ENCODE assay signal across 8 mouse cellular contexts in the genomic region with DNA sequence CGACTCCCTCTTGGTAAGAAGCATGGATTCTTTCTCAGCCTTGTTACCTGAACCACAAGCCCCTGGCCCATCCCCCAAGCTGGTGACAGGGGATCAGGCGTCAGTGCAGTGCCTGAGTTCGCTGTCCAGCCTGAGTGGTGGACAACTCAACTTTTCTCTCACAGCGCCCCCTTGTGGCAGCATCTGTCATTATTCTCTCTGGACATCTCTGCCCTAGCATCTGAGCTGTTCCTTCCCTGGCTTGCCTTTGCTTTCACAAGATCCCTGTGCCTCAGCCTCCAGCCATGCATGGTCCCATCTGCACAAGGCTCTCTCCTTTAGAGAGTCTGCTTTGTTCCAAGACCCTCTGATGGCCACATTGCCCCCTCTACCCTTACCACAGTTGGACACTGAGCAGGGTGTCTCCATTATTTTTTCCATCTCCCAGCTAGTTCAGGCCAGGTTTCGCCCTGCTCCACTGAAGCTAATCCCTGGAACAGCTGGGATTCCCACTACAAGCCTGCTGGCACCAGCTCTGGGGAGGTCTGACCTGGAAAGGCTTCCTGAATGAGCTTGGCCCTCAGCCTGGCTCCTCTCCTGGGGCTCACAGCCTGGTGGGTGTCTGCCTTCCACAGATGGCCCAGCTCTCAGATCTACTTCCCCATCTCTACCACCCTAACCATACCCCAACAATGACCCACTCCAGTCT. TPM values are rescaled to one million over a fixed set of nuclear protein-coding genes. Genes with fewer than 3 reads are reported as not detected.
DNase-seq lines count a peak whose midpoint lies in the region; ATAC-seq and TF ChIP-seq lines count a peak whose summit lies in the region.

No protein-coding gene starts in this region.

- H3K36me3 ChIP-seq in midbrain, embryonic 10.5 days, result no peaks in the 10 kb centered on the region

- peak; percentile 73 for TF ChIP-seq CTCF in gastrocnemius, adult 2 months (IDR thresholded peaks at IDR 0.05)

- intact Hi-C loops in gastrocnemius, adult 2 months (cut with DNase I), result no loop called here
- intact Hi-C loops in left cerebral cortex, postnatal 25 days (cut with DNase I), result loop anchor here (2.0 kb wide), 1 partner anchor 163 kb away; no protein-coding TSS in a partner anchor

- ATAC-seq in inflammation-experienced regulatory T-cells, adult 6 months, result peak; percentile 46
- no peak for ATAC-seq in activated CD4-positive, CD25-positive, alpha-beta regulatory T cell, adult 4 months

- no peak overlapping the region for H3K4me3 ChIP-seq in gastrocnemius, adult 2 months
- no peak overlapping the region for H3K4me3 ChIP-seq in midbrain, embryonic 10.5 days

- DNase-seq in adrenal gland, adult 18-20 months (ENCODE audit: low spot score in 2 of 2), result peak; percentile 84 to 87
- DNase-seq in cerebellum, postnatal 4 days (ENCODE audit: low spot score in 2 of 2), result peak; percentile 86 to 93
- DNase-seq in gastrocnemius, adult 2 months, result peak; percentile 79
- peak; percentile 66 to 72 for DNase-seq in left cerebral cortex, postnatal 25 days (ENCODE audit: low spot score in 2 of 2)
- DNase-seq in midbrain, embryonic 10.5 days (ENCODE audit: low spot score), result peak; percentile 86
- peak; percentile 68 for DNase-seq in right cerebral cortex, postnatal 25 days

- no peak overlapping the region for H3K27ac ChIP-seq in gastrocnemius, adult 2 months
- H3K27ac ChIP-seq in midbrain, embryonic 10.5 days (replicated peaks), result no peak overlapping the region

- 21% methylated on average over 5 of the region's 5 CpGs for WGBS in midbrain, embryonic 10.5 days

- H3K27me3 ChIP-seq in midbrain, embryonic 10.5 days (ENCODE audit: low read depth, poor library complexity, severe bottlenecking), result no peaks in the 10 kb centered on the region

- no peaks in the 10 kb centered on the region for H3K9me3 ChIP-seq in midbrain, embryonic 10.5 days (replicated peaks)

- peaks cover 3% of the 10 kb centered on the region; the same call in 1 of the 2 replicates for H3K4me1 ChIP-seq in midbrain, embryonic 10.5 days

RNA-seq across cellular contexts. Expression of a gene that starts 32.9 kb away (rescaled TPM):
- 1 to 10 TPM; 2.0 to 2.6 TPM for total RNA-seq in adrenal gland, adult 18-20 months (2021)
- total RNA-seq in gastrocnemius, adult 2 months (2021), result under 1 TPM; 0.20 to 0.25 TPM
- 10 to 100 TPM in 1 of 3 experiments, 1 to 10 TPM in 2; 7.6 to 10.5 (median 8.7) TPM for polyA plus RNA-seq in inflammation-experienced regulatory T-cells, adult 6 months (2017; shearing (Covaris generic))
- total RNA-seq in left cerebral cortex, postnatal 25 days (2021), result 1 to 10 TPM; 1.1 to 1.2 TPM
- polyA plus RNA-seq in midbrain, embryonic 10.5 days (2016; fragmentation: Nextera tagmentation; extraction: Ambion mirVana), result 0.15 and 0.41 TPM in 2 replicates
- polyA plus RNA-seq in activated CD4-positive, CD25-positive, alpha-beta regulatory T cell, adult 4 months (2017; shearing (Covaris generic)), result 10 to 100 TPM in 1 of 2 experiments, 1 to 10 TPM in 1; 4.7 to 11.3 TPM
